Mouse (Mus musculus) intestine, embryonic 16.5 days (tissue): ENCODE results near the gene 4632433K11Rik. TPM values are rescaled to one million over a fixed set of nuclear protein-coding genes. Genes with fewer than 3 reads are reported as not detected.
"Not testable (repeated sequence)": the region's sequence is repeated elsewhere in the genome, so short reads cannot be mapped to it uniquely, and the experiment has no call there.

Experiments used
- ATAC-seq: fragments of 200-750 bp; cut with Nextera tagmentation; 2 replicates; pipeline ENCODE4 v1.8.0; 2017; ENCODE audit warnings: moderate TSS enrichment, moderate library complexity
- H3K27ac ChIP-seq: fragments of 300-500 bp; sonication (generic); 2 replicates; pipeline ENCODE4 v1.5.1; 2014; ENCODE audit warnings: mild to moderate bottlenecking, low read length
- H3K27me3 ChIP-seq: fragments of 300-500 bp; sonication (generic); replicated peaks from 2 replicates; pipeline ENCODE4 v1.6.1; 2014; ENCODE audit warnings: low read length, control low read depth, mixed read lengths; ENCODE audit not compliant: control insufficient read depth, insufficient read depth
- H3K36me3 ChIP-seq: fragments of 300-500 bp; sonication (generic); 2 replicates; pipeline ENCODE4 v1.6.1; 2014; ENCODE audit warnings: low read length, control low read depth; ENCODE audit not compliant: control insufficient read depth, insufficient read depth
- H3K4me1 ChIP-seq: fragments of 300-500 bp; sonication (generic); 2 replicates; pipeline ENCODE4 v1.6.1; 2014; ENCODE audit warnings: low read length, control low read depth, mixed read lengths; ENCODE audit not compliant: control insufficient read depth, insufficient read depth
- H3K4me2 ChIP-seq: fragments of 300-500 bp; sonication (generic); 2 replicates; pipeline ENCODE4 v1.6.1; 2014; ENCODE audit warnings: low read depth, low read length, control low read depth
- H3K4me3 ChIP-seq: fragments of 300-500 bp; sonication (generic); 2 replicates; pipeline ENCODE4 v1.5.1; 2014; ENCODE audit warnings: mild to moderate bottlenecking, low read length
- H3K9ac ChIP-seq: fragments of 300-500 bp; sonication (generic); 2 replicates; pipeline ENCODE4 v1.6.1; 2014; ENCODE audit warnings: low read depth, low read length
- H3K9me3 ChIP-seq: fragments of 300-500 bp; sonication (generic); 2 replicates; pipeline ENCODE4 v1.6.1; 2016; ENCODE audit warnings: low read length, control low read depth; ENCODE audit not compliant: control insufficient read depth
- WGBS: fragments of 180-500 bp; shearing (Covaris S2); extraction: QIAGEN DNeasy Blood & Tissue Kit; methylation state at CpG from one replicate; pipeline ENCODE4 v1.1.7; 2014; 5-methylcytosine and 5-hydroxymethylcytosine counted together
- polyA plus RNA-seq: library from polyadenylated mRNA; unstranded; fragments of >200 nt; fragmentation: Nextera tagmentation; extraction: Ambion mirVana; gene quantifications from 2 replicates; pipeline ENCODE4 v1.2.1, GENCODE M21; 2015

The 4632433K11Rik gene
- polyA plus RNA-seq, 1 experiment from 2014 or later = not detected

DNA sequence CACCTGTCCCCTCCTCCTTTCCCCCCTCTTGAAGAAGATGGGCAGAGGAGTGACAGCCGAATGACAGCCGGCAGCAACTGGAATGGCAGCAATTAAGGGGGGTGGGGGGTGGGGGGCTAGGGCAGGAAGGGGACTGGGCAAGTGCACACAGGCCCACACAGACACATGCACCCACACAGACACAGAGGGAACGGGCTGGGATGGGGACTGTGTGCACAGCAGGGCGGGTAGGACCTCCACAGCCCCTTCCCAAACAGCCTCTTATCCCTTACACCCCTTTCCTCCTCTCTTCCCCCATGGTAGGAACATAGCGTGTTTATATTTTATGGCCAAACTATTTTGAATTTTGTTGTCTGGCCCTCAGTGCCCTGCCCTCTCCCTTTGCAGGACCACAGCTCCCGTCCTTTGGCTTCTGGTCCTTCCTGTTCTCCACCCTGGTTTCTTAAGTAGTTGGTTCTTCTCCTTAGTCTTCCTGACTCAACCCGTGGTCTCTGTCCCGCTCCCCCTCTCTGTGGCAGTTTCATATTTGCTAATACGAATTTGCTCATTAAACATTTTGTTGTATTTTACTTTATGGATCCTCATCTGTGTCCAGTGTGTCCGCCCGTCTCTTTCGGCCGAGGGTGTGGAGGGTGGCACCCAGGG is 45.6 kb downstream of the 4632433K11Rik start:
- H3K4me1 ChIP-seq = peaks cover 10% of the 10 kb centered on the region
- peaks cover 20% of the 10 kb centered on the region; the same call in 1 of the 2 replicates for H3K36me3 ChIP-seq
- H3K4me2 ChIP-seq = peak overlapping the region; percentile 59
- not testable (repeated sequence) for H3K27me3 ChIP-seq, H3K9me3 ChIP-seq
- peak overlapping the region; percentile 97 for H3K27ac ChIP-seq
- H3K9ac ChIP-seq = peak overlapping the region; percentile 99; the same call in 1 of the 2 replicates
- 48% methylated on average over 9 of the region's 13 CpGs for WGBS
- ATAC-seq = peak; percentile 8
- peak overlapping the region; percentile 100 for H3K4me3 ChIP-seq

DNA sequence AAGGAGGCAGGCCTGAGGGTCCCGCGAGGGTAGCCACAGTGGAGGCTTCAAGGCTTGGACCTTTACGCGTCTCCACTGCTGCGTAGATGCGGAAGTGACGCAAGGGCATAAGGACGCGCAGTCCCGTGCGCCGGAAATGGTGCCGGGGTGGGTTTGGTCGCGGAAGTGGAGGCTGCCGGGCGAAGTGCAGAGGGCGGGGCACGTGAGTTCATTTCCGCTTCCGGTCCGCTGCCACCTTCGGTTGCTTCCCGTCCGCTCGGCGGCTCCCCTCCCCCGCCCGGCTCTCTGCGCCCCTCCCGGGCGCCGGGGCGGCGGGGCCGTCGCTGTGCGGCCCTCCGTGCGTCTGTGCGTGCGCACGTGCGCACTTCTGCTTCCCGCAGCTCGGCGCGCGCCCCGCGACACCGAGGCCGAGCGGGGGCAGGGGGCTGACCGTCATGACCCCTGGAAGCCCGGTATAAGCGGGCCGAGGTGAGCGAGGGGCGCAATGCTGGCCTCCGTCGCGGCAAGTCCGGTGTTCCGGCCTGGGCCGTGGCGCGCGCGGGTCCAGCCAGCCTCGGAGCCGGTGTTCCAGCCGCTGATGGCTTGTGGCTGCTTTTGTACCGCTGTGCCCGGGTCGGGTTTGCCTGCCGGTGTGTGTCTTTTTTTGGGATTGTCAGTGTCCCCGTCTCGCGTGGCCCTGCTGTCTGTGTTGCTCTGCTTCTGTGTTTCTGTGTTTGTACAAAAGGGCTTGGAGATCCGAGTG is 46.3 kb downstream of the 4632433K11Rik start, which contains the start of gene Epn1:
TSS of gene Epn1 (plus strand) at position 226 of the 742 bp plus-strand sequence.
- Histone ChIP-seq H3K4me2 (peak within 1 kb of the TSS; percentile 73), H3K36me3 (peaks cover 17% of the 10 kb centered on the region; the same call in 1 of the 2 replicates), H3K9ac (peak within 1 kb of the TSS; percentile 99), H3K27me3 (no peaks in the 10 kb centered on the region), H3K9me3 (no peaks in the 10 kb centered on the region), H3K4me1 (peaks cover 10% of the 10 kb centered on the region), H3K27ac (peak within 1 kb of the TSS; percentile 97), H3K4me3 (peak within 1 kb of the TSS; percentile 100)
- peak; percentile 94 for ATAC-seq
- WGBS = under 1% methylated on average over 80 of the region's 81 CpGs

DNA sequence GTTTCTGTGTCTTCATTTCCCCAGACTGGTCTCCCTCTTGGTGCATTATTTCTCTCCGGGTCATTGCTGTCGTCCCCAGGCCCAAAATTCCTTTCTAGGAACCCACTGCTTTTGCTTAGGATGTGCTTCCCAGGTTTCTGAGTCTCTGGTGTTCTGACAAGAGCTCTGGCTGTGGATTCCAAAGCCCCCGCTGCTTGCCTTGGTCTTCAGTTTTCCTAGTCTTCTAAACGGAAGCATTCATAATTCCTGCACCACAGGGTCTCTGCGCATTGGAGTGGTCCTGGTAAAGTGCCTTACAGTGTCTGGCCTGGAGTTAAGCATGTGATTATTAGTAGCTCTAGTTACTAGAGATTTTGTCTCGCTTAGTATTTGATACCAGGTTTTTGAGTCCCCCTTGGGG is 46.9 kb downstream of the 4632433K11Rik start:
- Histone ChIP-seq H3K9ac (peak overlapping the region; percentile 99), H3K27ac (peak overlapping the region; percentile 97), H3K4me3 (peak overlapping the region; percentile 100), H3K4me1 (peaks cover 10% of the 10 kb centered on the region), H3K9me3 (no peaks in the 10 kb centered on the region), H3K4me2 (peak overlapping the region; percentile 73), H3K27me3 (no peaks in the 10 kb centered on the region), H3K36me3 (peaks cover 17% of the 10 kb centered on the region; the same call in 1 of the 2 replicates)
- no peak for ATAC-seq
- 13% methylated on average over 6 of the region's 6 CpGs for WGBS

DNA sequence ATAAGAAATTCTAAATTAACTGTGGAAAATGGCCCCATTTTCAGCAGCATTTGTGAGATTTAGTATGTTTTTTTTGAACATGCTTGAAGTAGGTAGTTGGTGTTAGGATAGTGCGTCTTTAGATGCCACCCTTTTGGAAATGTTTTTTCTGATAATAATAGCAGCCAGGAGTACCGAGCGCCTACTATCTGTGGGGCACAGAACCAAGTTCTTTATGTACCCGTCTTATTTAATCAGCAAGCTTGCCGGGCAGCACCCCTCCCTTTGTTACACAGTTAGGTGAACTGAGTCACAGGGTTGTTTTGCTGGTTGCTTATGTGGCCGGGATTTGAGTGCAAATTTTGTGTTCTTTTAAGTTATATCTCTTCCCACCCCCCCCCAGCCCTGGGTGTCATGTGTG is 47.3 kb downstream of the 4632433K11Rik start:
- ATAC-seq = no peak
- Histone ChIP-seq H3K27ac (peak overlapping the region; percentile 97), H3K27me3 (no peaks in the 10 kb centered on the region)

DNA sequence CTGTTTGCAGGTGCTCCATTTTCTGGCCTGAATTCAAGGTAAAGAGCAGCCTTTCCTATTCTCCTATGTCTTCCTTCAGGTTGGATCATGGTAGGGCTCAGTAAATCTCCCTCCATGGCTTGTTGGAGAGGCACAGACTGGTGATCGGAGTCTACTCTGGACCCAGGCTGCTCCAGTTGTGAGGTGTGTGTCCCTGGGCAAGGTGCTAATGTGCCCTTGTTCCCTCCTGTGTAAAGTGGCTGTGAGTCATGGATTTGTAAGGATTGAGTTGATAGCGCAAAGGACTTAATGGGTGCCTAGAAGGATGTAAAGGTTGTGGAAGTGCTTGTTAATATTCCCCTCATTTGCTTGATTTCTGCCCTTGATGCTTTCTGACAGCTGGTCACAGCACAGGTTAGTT is 48.0 kb downstream of the 4632433K11Rik start:
- 86% methylated on average over 2 of the region's 2 CpGs for WGBS
- H3K27ac ChIP-seq = peak overlapping the region; percentile 55
- H3K36me3 ChIP-seq = peaks cover 8% of the 10 kb centered on the region; the same call in 1 of the 2 replicates
- H3K9me3 ChIP-seq = no peaks in the 10 kb centered on the region
- H3K9ac ChIP-seq = peak overlapping the region; percentile 99
- H3K4me1 ChIP-seq = peaks cover 14% of the 10 kb centered on the region
- H3K4me3 ChIP-seq = peak overlapping the region; percentile 100
- no peak for ATAC-seq
- H3K4me2 ChIP-seq = peak overlapping the region; percentile 73
- H3K27me3 ChIP-seq = no peaks in the 10 kb centered on the region

More for the DNA sequence above, 47.3 kb downstream of the 4632433K11Rik start:
- Histone ChIP-seq H3K4me1 (peaks cover 12% of the 10 kb centered on the region), H3K36me3 (peaks cover 14% of the 10 kb centered on the region; the same call in 1 of the 2 replicates), H3K4me2 (peak overlapping the region; percentile 73), H3K9ac (peak overlapping the region; percentile 99), H3K9me3 (no peaks in the 10 kb centered on the region), H3K4me3 (peak overlapping the region; percentile 100)
- WGBS = 65% methylated on average over 6 of the region's 6 CpGs

DNA sequence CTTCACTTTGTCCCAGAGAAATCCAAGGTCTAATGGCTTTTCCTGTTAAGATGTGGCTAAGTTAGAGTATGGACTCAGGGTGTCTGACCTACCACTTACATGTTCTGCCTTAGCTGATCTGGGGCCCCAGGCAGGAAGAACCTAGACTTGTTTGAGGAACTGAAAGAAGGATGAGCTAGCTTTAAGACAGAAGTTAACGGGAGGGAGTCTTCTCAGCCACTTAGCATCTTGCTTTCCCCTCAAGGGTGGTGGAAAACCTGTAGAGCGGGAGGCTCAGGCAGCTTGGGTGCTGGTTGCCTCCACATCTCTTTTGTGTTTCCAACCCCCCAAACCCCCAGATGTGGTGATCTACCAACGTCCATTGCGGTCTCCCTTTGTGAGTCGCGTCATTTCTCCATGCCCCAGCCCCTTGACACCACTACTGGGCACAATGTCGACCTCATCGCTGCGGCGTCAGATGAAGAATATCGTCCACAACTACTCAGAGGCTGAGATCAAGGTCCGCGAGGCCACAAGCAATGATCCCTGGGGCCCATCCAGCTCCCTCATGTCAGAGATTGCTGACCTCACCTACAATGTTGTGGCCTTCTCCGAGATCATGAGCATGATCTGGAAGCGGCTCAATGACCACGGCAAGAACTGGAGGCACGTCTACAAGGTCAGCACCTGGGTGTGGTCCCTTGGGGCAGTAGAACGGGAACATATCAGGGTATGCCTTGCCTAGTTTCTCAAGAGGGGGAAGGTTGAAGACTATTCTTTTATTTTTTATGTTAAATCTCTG is 49.6 kb downstream of the 4632433K11Rik start:
- Histone ChIP-seq H3K27ac (peak overlapping the region; percentile 77), H3K27me3 (no peaks in the 10 kb centered on the region), H3K9me3 (no peaks in the 10 kb centered on the region), H3K36me3 (0 out of 2 replicates have a peak, but pooled peaks cover 3% of the 10 kb centered on the region), H3K4me2 (peak overlapping the region; percentile 21; the same call in 1 of the 2 replicates), H3K4me1 (peaks cover 17% of the 10 kb centered on the region), H3K4me3 (peak overlapping the region; percentile 2; the same call in 1 of the 2 replicates), H3K9ac (peak overlapping the region; percentile 45; the same call in 1 of the 2 replicates)
- 74% methylated on average over 18 of the region's 18 CpGs for WGBS
- peak; percentile 28 for ATAC-seq

Other genes with a start within 250 kb of the 4632433K11Rik start
- gene Tmem238, start 244.5 kb upstream of the 4632433K11Rik start, polyA plus RNA-seq = 32.8 and 35.9 TPM in 2 replicates
- gene Rpl28, start 241.2 kb upstream of the 4632433K11Rik start, polyA plus RNA-seq = 320 and 345 TPM in 2 replicates
- gene Ube2s, start 221.5 kb upstream of the 4632433K11Rik start, polyA plus RNA-seq = 238 and 256 TPM in 2 replicates
- 0.12 and 0.15 TPM in 2 replicates for gene Shisa7, start 189.4 kb upstream of the 4632433K11Rik start, polyA plus RNA-seq
- 17.8 and 22.9 TPM in 2 replicates for gene Isoc2b, start 163.9 kb upstream of the 4632433K11Rik start, polyA plus RNA-seq
- gene Isoc2a, start 157.0 kb upstream of the 4632433K11Rik start, polyA plus RNA-seq = 1.4 TPM in 2 replicates
- not detected in 2 replicates for gene Gm36210, start 127.6 kb upstream of the 4632433K11Rik start, polyA plus RNA-seq
- gene Zfp628, start 118.9 kb upstream of the 4632433K11Rik start, polyA plus RNA-seq = 2.7 TPM in 2 replicates
- 3.1 and 3.6 TPM in 2 replicates for gene Nat14, start 112.1 kb upstream of the 4632433K11Rik start, polyA plus RNA-seq
- 3.6 and 3.7 TPM in 2 replicates for gene Ssc5d, start 108.3 kb upstream of the 4632433K11Rik start, polyA plus RNA-seq
- 0.56 and 0.58 TPM in 2 replicates for gene Sbk2, start 69.7 kb upstream of the 4632433K11Rik start, polyA plus RNA-seq
- not detected in 2 replicates for gene Sbk3, start 63.0 kb upstream of the 4632433K11Rik start, polyA plus RNA-seq
- 20.3 and 21.7 TPM in 2 replicates for gene Zfp579, start 38.0 kb upstream of the 4632433K11Rik start, polyA plus RNA-seq
- 24.3 and 27.3 TPM in 2 replicates for gene Zfp524, start 19.7 kb upstream of the 4632433K11Rik start, polyA plus RNA-seq
- 25.4 and 27.1 TPM in 2 replicates for gene Fiz1, start 19.4 kb upstream of the 4632433K11Rik start, polyA plus RNA-seq
- gene Gm44973, start 18.6 kb upstream of the 4632433K11Rik start, polyA plus RNA-seq = 3.6 and 4.7 TPM in 2 replicates
- gene Zfp865, start 13.7 kb upstream of the 4632433K11Rik start, polyA plus RNA-seq = 3.5 and 4.0 TPM in 2 replicates
- gene Ccdc106, start 13.6 kb upstream of the 4632433K11Rik start, polyA plus RNA-seq = 10.1 and 13.7 TPM in 2 replicates
- 7.9 and 8.0 TPM in 2 replicates for gene Zfp784, start 4.3 kb downstream of the 4632433K11Rik start, polyA plus RNA-seq
- 18.2 and 20.2 TPM in 2 replicates for gene Zfp580, start 17.4 kb downstream of the 4632433K11Rik start, polyA plus RNA-seq
- 107 and 112 TPM in 2 replicates for gene U2af2, start 28.0 kb downstream of the 4632433K11Rik start, polyA plus RNA-seq
- gene Epn1, start 46.1 kb downstream of the 4632433K11Rik start, polyA plus RNA-seq = 75.0 and 87.4 TPM in 2 replicates
- not detected in 2 replicates for gene Rfpl4, start 82.8 kb downstream of the 4632433K11Rik start, polyA plus RNA-seq
- 0.67 and 0.80 TPM in 2 replicates for gene Rasl2-9, start 91.8 kb downstream of the 4632433K11Rik start, polyA plus RNA-seq
- not detected in 2 replicates for gene Vmn1r55, start 115.6 kb downstream of the 4632433K11Rik start, polyA plus RNA-seq
- not detected in 2 replicates for gene Vmn1r56, start 162.6 kb downstream of the 4632433K11Rik start, polyA plus RNA-seq
- not detected in 2 replicates for gene Vmn1r57, start 184.4 kb downstream of the 4632433K11Rik start, polyA plus RNA-seq